Mouse (Mus musculus): ENCODE results near the gene Zbtb16. TPM values are rescaled to one million over a fixed set of nuclear protein-coding genes. Genes with fewer than 3 reads are reported as not detected.

Gene Zbtb16
- total and polyA plus RNA-seq, 3 experiments: 10.6 to 45.5 (median 20.0) TPM

DNA sequence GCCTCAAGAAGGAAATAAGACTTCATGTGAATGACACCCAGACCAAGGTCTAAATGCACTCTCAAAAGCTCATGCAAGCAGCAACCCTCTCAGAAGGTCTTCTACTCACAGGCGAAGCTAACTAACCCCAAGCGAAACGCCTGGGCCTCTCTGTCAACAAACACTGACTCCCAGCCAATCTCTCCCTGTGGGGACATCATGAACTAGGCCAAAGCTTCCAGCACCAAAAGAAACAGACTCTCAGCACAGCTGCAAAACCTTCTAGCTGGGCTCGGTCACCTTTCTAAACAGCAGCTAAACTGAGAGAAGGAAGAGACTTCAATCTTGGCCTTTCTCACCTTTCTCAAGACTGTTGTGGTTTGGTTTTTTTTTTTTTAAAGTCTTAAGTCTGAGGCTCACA, 86.9 kb downstream of the Zbtb16 start:
- Histone ChIP-seq H3K4me1 (ENCODE audit: insufficient read depth, low read depth, low read length) (peaks cover 75% of the 10 kb centered on the region), H3K36me3 (replicated peaks) (peaks cover 39% of the 10 kb centered on the region), H3K9me3 (replicated peaks) (no peaks in the 10 kb centered on the region), H3K4me3 (ENCODE audit: low read depth, low read length) (no peak overlapping the region), H3K27me3 (ENCODE audit: insufficient read depth, low read length) (no peaks in the 10 kb centered on the region)
- no peak for DNase-seq (ENCODE audit: low spot score)
- ATAC-seq (ENCODE audit: extremely low read depth, insufficient number of reproducible peaks, low FRiP score, poor library complexity, severe bottlenecking): no peak
- TF ChIP-seq CTCF (IDR thresholded peaks at IDR 0.05; ENCODE audit: low read depth, low read length) (no peak), GATA1 (IDR thresholded peaks at IDR 0.05; ENCODE audit: borderline replicate concordance, low read length) (no peak), GATA2 (IDR thresholded peaks at IDR 0.05; ENCODE audit: borderline replicate concordance, low read depth, low read length) (no peak), TAL1 (conservative IDR thresholded peaks at IDR 0.05; ENCODE audit: low read depth, low read length) (no peak), POLR2AphosphoS5 (IDR thresholded peaks at IDR 0.05; ENCODE audit: insufficient replicate concordance, low read depth, low read length) (no peak)

DNA sequence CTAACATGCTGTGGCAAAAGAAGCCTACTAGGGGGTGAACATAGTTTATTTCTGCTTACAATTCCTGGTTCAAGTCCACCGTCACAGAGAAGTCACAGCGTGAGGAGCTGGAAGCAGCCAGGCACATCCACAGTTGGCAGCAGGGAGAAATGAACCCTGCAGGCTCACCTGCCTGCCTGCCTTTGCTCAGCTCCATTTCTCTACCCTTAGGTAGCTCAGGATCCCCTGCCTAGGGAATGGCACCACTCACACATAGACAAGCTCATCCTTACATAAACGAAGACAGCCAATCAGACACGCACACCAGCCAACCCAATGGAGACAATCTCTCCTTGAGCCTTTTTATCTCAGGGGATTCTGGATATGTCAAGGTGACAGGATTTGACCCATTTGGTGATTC, 87.3 kb downstream of the Zbtb16 start:
- ATAC-seq (ENCODE audit: extremely low read depth, insufficient number of reproducible peaks, low FRiP score, poor library complexity, severe bottlenecking) (no peak), DNase-seq (ENCODE audit: low spot score) (no peak)
- Histone ChIP-seq H3K4me1 (ENCODE audit: insufficient read depth, low read depth, low read length) (peaks cover 75% of the 10 kb centered on the region), H3K36me3 (replicated peaks) (peaks cover 39% of the 10 kb centered on the region), H3K9me3 (replicated peaks) (no peaks in the 10 kb centered on the region), H3K4me3 (ENCODE audit: low read depth, low read length) (no peak overlapping the region), H3K27me3 (ENCODE audit: insufficient read depth, low read length) (no peaks in the 10 kb centered on the region)
- no peak for TF ChIP-seq GATA2 (IDR thresholded peaks at IDR 0.05; ENCODE audit: borderline replicate concordance, low read depth, low read length)
- TF ChIP-seq TAL1 (conservative IDR thresholded peaks at IDR 0.05; ENCODE audit: low read depth, low read length): no peak
- TF ChIP-seq CTCF (IDR thresholded peaks at IDR 0.05; ENCODE audit: low read depth, low read length): no peak
- TF ChIP-seq POLR2AphosphoS5 (IDR thresholded peaks at IDR 0.05; ENCODE audit: insufficient replicate concordance, low read depth, low read length): no peak
- TF ChIP-seq GATA1 (IDR thresholded peaks at IDR 0.05; ENCODE audit: borderline replicate concordance, low read length): no peak

DNA sequence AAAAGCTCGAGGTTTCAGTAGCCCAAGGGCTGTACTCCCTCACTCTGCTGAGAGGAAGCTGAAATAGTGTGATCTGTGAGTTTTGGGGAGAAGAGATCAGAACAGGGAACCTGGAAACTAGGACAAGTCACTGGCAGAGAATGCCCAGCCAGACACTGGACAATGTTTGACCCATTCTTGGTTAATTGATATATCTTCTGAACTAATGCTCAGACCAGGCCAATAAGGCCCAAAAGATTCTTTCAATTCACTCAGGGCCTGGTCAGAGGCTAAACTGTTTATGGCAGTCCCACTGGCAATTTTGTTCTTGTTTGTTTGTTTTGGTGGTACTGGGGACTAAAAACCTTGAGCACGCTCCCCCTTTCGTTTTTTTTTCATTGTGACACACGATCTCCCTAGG, 87.8 kb downstream of the Zbtb16 start:
- H3K36me3 ChIP-seq (replicated peaks): peaks cover 43% of the 10 kb centered on the region
- DNase-seq (ENCODE audit: low spot score): no peak
- H3K27me3 ChIP-seq (ENCODE audit: insufficient read depth, low read length): no peaks in the 10 kb centered on the region
- no peak for ATAC-seq (ENCODE audit: extremely low read depth, insufficient number of reproducible peaks, low FRiP score, poor library complexity, severe bottlenecking)
- H3K4me1 ChIP-seq (ENCODE audit: insufficient read depth, low read depth, low read length): peaks cover 76% of the 10 kb centered on the region
- H3K4me3 ChIP-seq (ENCODE audit: low read depth, low read length): no peak overlapping the region
- TF ChIP-seq GATA2 (IDR thresholded peaks at IDR 0.05; ENCODE audit: borderline replicate concordance, low read depth, low read length): no peak
- no peak for TF ChIP-seq POLR2AphosphoS5 (IDR thresholded peaks at IDR 0.05; ENCODE audit: insufficient replicate concordance, low read depth, low read length)
- no peak for TF ChIP-seq CTCF (IDR thresholded peaks at IDR 0.05; ENCODE audit: low read depth, low read length)
- no peaks in the 10 kb centered on the region for H3K9me3 ChIP-seq (replicated peaks)

DNA sequence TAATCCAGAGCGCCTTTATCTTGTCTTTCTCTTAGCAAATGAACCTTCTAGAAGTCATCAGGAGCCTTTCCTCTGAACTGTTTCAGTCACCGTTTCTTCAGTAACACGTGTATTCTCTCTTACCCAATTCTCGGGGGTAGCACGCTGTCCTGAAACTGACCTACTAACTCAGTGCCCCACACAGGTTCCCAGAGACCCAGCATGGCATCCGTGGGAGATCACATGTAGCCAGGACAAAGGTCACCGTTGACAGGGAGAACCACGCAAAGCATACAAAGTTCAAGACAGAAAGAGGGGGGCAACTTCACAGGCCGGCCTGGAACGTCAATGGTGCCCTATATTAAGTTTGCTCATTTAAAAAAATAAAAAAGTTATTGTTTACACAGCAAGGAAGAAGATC, 89.5 kb downstream of the Zbtb16 start:
- Histone ChIP-seq H3K4me1 (ENCODE audit: insufficient read depth, low read depth, low read length) (peaks cover 77% of the 10 kb centered on the region), H3K4me3 (ENCODE audit: low read depth, low read length) (no peak overlapping the region), H3K27me3 (ENCODE audit: insufficient read depth, low read length) (no peaks in the 10 kb centered on the region), H3K9me3 (replicated peaks) (no peaks in the 10 kb centered on the region), H3K36me3 (replicated peaks) (peaks cover 60% of the 10 kb centered on the region)
- DNase-seq (ENCODE audit: low spot score): no peak
- TF ChIP-seq GATA1 (IDR thresholded peaks at IDR 0.05; ENCODE audit: borderline replicate concordance, low read length) (no peak), CTCF (IDR thresholded peaks at IDR 0.05; ENCODE audit: low read depth, low read length) (no peak), TAL1 (conservative IDR thresholded peaks at IDR 0.05; ENCODE audit: low read depth, low read length) (no peak), GATA2 (IDR thresholded peaks at IDR 0.05; ENCODE audit: borderline replicate concordance, low read depth, low read length) (no peak), POLR2AphosphoS5 (IDR thresholded peaks at IDR 0.05; ENCODE audit: insufficient replicate concordance, low read depth, low read length) (no peak)
- ATAC-seq (ENCODE audit: extremely low read depth, insufficient number of reproducible peaks, low FRiP score, poor library complexity, severe bottlenecking): no peak

DNA sequence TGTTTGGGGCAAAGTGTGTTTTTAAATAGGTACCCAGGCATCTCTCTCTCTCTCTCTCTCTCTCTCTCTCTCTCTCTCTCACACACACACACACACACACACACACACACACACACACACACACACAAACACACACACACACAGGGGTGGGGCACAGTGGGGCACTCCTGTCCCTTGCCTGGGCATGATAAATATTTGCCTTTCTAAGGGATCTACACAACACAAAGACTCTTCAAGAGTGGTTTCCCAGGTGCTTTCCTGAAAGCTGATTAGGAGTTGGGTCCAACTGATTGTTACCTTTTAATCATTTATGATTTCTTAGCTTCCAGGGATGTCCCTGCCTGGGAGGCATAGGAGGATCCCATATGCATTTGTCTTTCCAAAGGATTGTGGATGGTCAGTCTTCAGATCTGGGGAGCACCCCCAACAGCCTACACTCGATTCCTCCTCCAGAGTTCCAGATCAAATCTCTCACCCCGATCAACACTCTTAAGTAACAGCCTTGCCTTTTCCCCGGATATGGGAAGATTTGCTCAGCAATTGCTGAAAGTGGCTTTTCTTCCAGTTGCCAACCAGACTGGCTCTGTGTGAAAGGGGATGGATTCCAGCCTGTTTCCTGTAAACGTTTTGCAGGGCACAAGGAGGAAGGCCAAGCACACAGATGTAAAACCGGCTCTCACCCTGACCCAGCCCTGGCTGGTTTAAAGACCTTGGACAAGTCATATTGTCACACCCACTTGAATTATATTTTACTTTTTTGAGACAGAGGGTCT, 90.5 kb downstream of the Zbtb16 start:
- ATAC-seq (ENCODE audit: extremely low read depth, insufficient number of reproducible peaks, low FRiP score, poor library complexity, severe bottlenecking) (no peak), DNase-seq (ENCODE audit: low spot score) (no peak)
- TF ChIP-seq CTCF (IDR thresholded peaks at IDR 0.05; ENCODE audit: low read depth, low read length): no peak
- TF ChIP-seq TAL1 (conservative IDR thresholded peaks at IDR 0.05; ENCODE audit: low read depth, low read length): no peak
- no peak for TF ChIP-seq GATA1 (IDR thresholded peaks at IDR 0.05; ENCODE audit: borderline replicate concordance, low read length)
- no peak for TF ChIP-seq POLR2AphosphoS5 (IDR thresholded peaks at IDR 0.05; ENCODE audit: insufficient replicate concordance, low read depth, low read length)
- no peak for TF ChIP-seq GATA2 (IDR thresholded peaks at IDR 0.05; ENCODE audit: borderline replicate concordance, low read depth, low read length)
- Histone ChIP-seq H3K4me1 (ENCODE audit: insufficient read depth, low read depth, low read length) (peaks cover 77% of the 10 kb centered on the region), H3K27me3 (ENCODE audit: insufficient read depth, low read length) (no peaks in the 10 kb centered on the region), H3K9me3 (replicated peaks) (no peaks in the 10 kb centered on the region), H3K36me3 (replicated peaks) (peaks cover 59% of the 10 kb centered on the region), H3K4me3 (ENCODE audit: low read depth, low read length) (no peak overlapping the region; the same call in 1 of the 2 replicates)

DNA sequence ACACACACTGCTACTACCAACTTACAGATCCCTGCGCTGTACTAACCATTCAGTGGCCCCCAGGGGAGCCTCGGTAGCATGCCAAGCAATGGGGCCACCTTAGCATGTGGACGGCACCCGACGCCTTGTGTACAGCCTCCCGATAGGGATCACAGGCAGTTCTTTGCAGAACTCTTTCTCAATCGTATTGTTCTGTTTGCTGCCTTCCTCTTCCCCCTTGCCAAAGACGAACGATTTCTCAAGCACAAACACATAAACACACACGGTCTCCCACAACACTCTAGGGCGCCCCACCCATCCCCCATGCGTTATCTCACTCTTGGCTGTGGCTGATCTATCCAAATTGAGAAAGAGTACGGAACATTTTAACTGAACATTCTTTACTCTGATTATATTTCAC, 91.1 kb downstream of the Zbtb16 start:
- peak; percentile 60 for DNase-seq (ENCODE audit: low spot score)
- H3K4me1 ChIP-seq (ENCODE audit: insufficient read depth, low read depth, low read length): peaks cover 80% of the 10 kb centered on the region
- H3K36me3 ChIP-seq (replicated peaks): peaks cover 59% of the 10 kb centered on the region
- TF ChIP-seq GATA1 (IDR thresholded peaks at IDR 0.05; ENCODE audit: borderline replicate concordance, low read length): no peak
- TF ChIP-seq POLR2AphosphoS5 (IDR thresholded peaks at IDR 0.05; ENCODE audit: insufficient replicate concordance, low read depth, low read length): no peak
- TF ChIP-seq CTCF (IDR thresholded peaks at IDR 0.05; ENCODE audit: low read depth, low read length): no peak
- no peak for TF ChIP-seq GATA2 (IDR thresholded peaks at IDR 0.05; ENCODE audit: borderline replicate concordance, low read depth, low read length)
- no peak for TF ChIP-seq TAL1 (conservative IDR thresholded peaks at IDR 0.05; ENCODE audit: low read depth, low read length)
- ATAC-seq (ENCODE audit: extremely low read depth, insufficient number of reproducible peaks, low FRiP score, poor library complexity, severe bottlenecking): peak; percentile 75
- H3K27me3 ChIP-seq (ENCODE audit: insufficient read depth, low read length): no peaks in the 10 kb centered on the region
- H3K4me3 ChIP-seq (ENCODE audit: low read depth, low read length): peak overlapping the region; percentile 61; the same call in 1 of the 2 replicates
- H3K9me3 ChIP-seq (replicated peaks): no peaks in the 10 kb centered on the region
